Mouse (Mus musculus) macrophage (primary cell): Measurements from ENCODE around the gene Mrpl11. TPM values are rescaled to one million over a fixed set of nuclear protein-coding genes. Genes with fewer than 3 reads are reported as not detected.
"Not testable (repeated sequence)": the region's sequence is repeated elsewhere in the genome, so short reads cannot be mapped to it uniquely, and the experiment has no call there.

ENCODE experiments used
- H3K27ac ChIP-seq: fragments of 350-480 bp; formaldehyde crosslinking; 2 replicates; pipeline ENCODE4 v1.9.0; 2021
- H3K36me3 ChIP-seq: fragments of 350-480 bp; formaldehyde crosslinking; 2 replicates; pipeline ENCODE4 v1.9.0; 2021; ENCODE audit errors: inconsistent target
- H3K4me3 ChIP-seq: fragments of 350-480 bp; formaldehyde crosslinking; 2 replicates; pipeline ENCODE4 v1.9.0; 2021; ENCODE audit errors: inconsistent target
- H3K79me2 ChIP-seq: fragments of 350-480 bp; formaldehyde crosslinking; 2 replicates; pipeline ENCODE4 v1.9.0; 2021; ENCODE audit errors: inconsistent target
- WGBS: methylation state at CpG from one replicate; pipeline ENCODE4 v1.1.7; 2026; ENCODE audit warnings: inconsistent platforms; ENCODE audit not compliant: missing documents; 5-methylcytosine and 5-hydroxymethylcytosine counted together
- polyA plus RNA-seq: library from polyadenylated mRNA; stranded (reverse); fragments of 250-400 nt; gene quantifications from 3 replicates; pipeline ENCODE4 v1.2.4, GENCODE M21; 2018; ENCODE audit warnings: inconsistent platforms

Gene Mrpl11
- polyA plus RNA-seq, 1 experiment from 2014 or later, result 30.6 TPM

DNA sequence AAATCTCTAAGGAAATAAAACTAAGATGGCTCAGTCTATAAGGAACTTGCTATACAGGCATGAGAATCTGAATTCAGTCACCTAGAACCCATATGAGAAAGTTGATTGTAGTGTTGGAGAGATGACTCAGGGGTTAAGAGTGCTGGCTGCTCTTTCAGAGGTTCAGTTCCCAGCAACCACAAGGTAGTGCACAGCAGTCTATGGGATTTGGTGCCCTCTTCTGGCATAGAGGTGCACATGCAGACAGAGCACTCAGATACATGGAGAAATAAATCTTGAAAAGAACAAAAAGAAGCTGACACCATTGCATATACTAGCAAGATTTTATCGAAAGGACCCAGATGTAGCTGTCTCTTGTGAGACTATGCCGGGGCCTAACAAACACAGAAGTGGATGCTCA lies 6.3 kb downstream of the Mrpl11 start:
- WGBS, result no CpG with 5 or more reads among the region's 2 CpGs
- Histone ChIP-seq H3K79me2 (no peaks in the 10 kb centered on the region), H3K27ac (no peak overlapping the region), H3K36me3 (peaks cover 26% of the 10 kb centered on the region; the same call in 1 of the 2 replicates), H3K4me3 (no peak overlapping the region)

DNA sequence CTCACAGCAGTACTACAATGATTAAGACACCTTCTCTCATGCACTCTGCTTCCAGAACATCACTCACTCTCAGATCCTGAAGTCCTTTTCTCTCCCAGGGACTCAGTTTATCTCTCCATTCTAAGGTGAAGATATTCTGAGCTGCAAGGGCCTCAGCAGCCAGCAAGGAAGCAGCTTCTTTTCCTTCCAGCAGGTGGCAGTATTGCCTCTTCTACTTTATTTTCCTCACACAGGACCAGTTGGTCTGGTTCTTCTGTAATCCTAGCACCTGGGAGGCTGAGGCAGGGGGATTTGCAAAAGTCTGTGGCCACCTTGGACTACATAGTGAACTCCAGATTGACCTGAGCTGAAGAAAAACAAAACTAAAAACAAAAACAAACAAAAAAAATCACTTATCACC lies 19.8 kb downstream of the Mrpl11 start:
- no peaks in the 10 kb centered on the region for H3K79me2 ChIP-seq

DNA sequence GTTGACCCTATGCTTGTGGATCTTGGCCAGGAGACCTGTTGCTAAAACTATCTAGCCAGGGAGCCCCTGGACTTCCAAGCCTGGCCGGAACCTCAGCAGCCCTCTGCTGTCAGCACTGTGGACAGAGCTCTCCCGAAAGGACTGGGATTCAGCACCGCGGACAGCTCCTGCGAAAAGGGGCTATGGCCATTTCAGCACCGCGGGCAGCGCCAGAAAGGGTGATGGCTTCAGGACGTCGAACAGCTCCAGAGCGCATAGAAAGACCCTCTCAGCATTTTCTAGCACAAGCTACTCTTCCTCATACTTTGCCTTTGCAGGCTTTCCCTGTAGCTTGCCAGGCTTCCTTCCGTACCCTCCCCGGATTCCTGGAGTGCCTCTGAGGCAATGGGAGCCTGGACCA lies 27.1 kb downstream of the Mrpl11 start:
- no peaks in the 10 kb centered on the region for H3K36me3 ChIP-seq
- no peak overlapping the region for H3K4me3 ChIP-seq
- H3K79me2 ChIP-seq, result no peaks in the 10 kb centered on the region
- WGBS, result 10% methylated on average over 13 of the region's 13 CpGs
- H3K27ac ChIP-seq, result no peak overlapping the region

More for the DNA sequence above, 19.8 kb downstream of the Mrpl11 start:
- no peak overlapping the region for H3K4me3 ChIP-seq
- no peak overlapping the region for H3K27ac ChIP-seq
- H3K36me3 ChIP-seq, result no peaks in the 10 kb centered on the region

DNA sequence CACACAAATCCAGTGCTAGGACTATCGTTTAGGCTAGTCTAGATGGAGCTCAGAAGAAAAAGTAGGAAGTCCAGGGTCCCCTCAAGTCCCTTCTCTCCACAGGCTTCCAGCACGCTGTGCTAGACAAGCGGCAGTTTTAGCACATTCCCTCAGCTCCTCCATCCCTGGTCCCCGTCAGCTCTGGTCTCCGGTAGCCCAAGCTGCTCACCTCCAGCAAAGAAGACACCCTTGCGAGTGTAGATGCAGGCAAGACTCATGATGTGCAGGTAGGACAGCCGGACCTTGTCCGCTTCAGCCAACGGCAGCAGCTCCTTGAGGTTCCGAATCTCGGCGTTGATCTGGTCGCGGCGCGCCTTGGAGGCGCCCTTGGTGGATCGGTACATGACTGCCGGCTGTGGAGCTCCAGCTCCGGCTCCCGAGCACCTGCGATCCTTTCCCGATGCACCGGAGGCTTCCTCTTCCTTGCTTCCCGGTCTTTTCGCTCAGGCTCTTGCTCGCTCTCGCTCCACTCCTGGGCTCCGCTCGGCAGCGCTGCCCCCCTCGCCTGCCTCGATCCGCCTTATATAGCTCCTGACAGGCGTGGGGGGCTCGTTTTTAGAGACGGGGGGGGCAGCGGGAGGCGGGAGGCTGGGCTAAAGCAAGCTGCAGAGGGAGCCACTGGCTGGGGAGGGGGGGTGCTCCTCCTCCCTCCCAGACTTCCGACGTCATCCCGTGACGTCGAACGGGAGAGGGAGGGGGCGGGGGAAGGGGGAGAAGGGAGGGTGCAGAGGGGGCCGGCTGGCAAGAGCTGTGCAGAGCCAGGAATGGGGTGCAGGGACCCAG lies 27.7 kb downstream of the Mrpl11 start:
- Histone ChIP-seq H3K36me3 (no peaks in the 10 kb centered on the region), H3K79me2 (no peaks in the 10 kb centered on the region), H3K4me3 (no peak overlapping the region), H3K27ac (no peak overlapping the region)
- 35% methylated on average over 42 of the region's 47 CpGs for WGBS

DNA sequence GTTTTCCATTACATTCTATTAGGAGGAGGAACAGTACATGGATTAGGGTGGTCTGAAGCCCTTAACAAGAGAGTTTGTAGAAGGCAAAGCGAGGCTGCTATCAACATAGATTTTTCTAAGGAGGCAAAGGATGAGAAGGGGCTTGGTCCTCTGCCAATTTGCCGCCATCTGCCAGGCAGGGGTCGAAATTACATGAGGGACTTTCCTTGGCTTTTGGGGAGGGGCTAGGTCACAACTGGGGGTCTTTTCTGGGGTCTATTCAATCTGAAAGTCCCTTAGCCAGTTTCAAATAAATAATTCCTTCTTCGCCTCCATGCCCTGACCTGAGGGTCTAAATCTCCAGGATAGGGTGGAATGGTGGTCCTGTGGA lies 28.3 kb downstream of the Mrpl11 start, which contains the start of gene Npas4:
TSS of gene Npas4 (minus strand) at position 61 of the 370 bp plus-strand sequence.
- H3K79me2 ChIP-seq, result no peaks in the 10 kb centered on the region
- H3K27ac ChIP-seq, result no peak within 1 kb of the TSS
- WGBS, result 27% methylated on average over 4 of the region's 4 CpGs
- no peak within 1 kb of the TSS for H3K4me3 ChIP-seq
- H3K36me3 ChIP-seq, result no peaks in the 10 kb centered on the region

DNA sequence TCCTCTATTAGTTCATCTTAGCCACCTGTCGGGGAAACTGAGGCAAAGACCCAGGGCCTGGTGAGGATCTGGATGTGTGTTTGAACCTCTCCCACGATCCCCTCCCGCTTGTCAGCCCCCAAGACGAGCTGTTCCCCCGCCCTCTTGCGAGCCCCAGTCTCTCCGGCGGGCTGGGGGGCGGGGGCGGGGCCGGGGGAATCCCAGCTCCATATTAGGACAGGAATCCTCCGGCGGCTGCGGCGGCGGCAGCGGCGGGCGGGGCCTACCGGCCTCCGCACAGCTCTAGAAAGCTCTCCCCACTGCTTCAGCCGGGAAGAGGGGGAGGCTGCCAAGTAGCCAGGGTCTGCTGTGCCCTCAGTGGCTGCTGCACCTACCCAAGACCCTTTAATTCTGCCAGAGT lies 28.8 kb downstream of the Mrpl11 start:
- H3K79me2 ChIP-seq, result no peaks in the 10 kb centered on the region
- H3K36me3 ChIP-seq, result no peaks in the 10 kb centered on the region
- no peak overlapping the region for H3K27ac ChIP-seq
- WGBS, result 5% methylated on average over 22 of the region's 22 CpGs
- no peak overlapping the region for H3K4me3 ChIP-seq

DNA sequence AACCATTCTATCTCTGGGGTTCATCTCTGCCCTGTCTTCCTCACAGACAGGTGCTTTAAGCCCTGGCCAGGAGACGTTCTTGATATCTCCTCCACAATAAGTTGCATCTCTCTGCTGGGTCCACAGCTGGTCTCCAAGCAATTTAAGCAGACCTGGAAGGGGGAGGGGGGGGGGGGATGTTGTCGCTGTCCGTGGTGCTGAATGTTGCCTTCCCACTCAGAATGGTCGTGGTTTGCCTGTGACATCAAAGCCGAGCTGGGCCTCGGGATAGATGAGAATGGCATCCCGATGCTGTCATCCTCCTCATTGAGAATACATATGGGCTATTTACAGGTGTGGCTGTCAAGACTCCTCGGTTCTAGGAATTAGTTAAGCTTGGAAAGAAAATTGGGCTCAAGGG lies 30.4 kb downstream of the Mrpl11 start:
- Histone ChIP-seq H3K27ac (no peak overlapping the region), H3K4me3 (no peak overlapping the region), H3K36me3 (no peaks in the 10 kb centered on the region), H3K79me2 (no peaks in the 10 kb centered on the region)
- 18% methylated on average over 8 of the region's 8 CpGs for WGBS

DNA sequence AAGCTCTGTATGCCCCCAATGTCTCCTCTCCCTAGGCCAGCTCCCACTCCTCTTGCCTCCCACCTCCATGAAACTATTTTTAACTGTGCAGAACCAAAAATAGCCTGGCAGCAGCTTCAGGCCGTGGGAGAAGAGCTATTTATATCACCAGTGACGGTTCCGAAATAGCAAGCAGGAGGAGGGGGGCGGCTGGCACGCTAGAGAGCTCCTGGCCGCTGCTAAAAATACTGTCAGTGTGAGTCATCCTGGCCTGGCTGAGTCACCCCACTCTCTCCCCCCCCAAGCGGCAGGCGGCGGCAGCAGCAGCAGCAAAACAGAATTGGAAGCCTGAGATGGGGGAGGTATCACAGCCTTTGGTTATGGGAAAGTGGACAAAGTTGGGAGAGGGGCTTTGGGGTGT lies 31.0 kb downstream of the Mrpl11 start:
- H3K79me2 ChIP-seq, result no peaks in the 10 kb centered on the region
- H3K36me3 ChIP-seq, result no peaks in the 10 kb centered on the region
- WGBS, result 3% methylated on average over 9 of the region's 9 CpGs
- no peak overlapping the region for H3K4me3 ChIP-seq
- H3K27ac ChIP-seq, result no peak overlapping the region

DNA sequence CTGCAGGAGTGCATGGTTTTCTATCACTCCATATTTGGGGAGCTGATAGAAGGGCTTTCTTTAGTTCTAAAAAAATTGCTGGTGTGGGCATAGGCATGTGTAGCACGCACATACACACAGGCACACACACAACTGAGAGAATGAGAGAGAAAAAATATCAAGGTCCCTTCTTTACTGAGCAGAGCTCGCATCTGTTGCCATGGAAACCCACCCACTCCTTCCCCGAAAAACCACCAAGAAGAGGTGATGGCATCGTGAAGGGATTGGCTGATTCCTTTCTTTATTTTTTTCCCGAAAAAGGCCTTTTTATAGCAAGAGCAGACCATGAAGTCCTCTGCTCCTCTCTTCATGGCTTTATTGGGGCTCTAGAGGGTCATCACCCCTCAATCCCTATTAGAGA lies 32.1 kb downstream of the Mrpl11 start:
- H3K36me3 ChIP-seq, result no peaks in the 10 kb centered on the region
- no peak overlapping the region for H3K27ac ChIP-seq
- no peak overlapping the region for H3K4me3 ChIP-seq
- H3K79me2 ChIP-seq, result no peaks in the 10 kb centered on the region
- WGBS, result 63% methylated on average over 5 of the region's 5 CpGs

DNA sequence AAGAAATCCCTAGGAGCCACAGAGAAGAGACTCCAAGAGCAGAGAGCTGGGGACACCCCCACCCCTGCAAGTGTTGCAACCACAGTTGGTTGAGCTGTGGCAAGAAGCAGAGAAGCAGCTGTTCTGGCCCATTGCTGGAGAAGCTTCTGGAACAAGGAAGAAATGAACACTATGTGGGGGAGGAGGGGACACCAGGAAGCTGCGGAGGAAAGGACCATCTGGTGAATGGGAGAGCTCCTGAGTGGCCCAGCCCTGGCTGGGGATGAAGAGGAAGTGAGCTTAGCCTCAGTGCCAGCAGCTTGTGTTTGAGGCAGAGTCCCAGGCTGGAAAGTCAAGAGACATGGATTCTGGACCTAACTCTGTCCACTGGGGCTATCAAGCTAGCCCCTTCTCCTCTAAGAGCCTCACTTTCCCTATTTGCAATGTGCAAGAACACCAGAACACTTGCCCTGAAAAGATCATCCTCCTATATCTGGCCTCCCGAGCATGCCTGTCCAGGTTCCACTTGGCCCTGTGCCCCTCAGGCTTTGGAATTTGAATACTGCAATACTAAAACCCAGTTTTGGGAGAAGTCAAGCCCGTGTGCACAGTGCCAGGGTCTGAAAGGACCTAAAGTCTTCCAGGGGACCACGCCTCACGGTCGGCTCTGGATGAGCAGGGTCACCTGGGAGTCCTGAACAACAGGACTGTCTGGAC lies 37.6 kb downstream of the Mrpl11 start:
- Histone ChIP-seq H3K36me3 (no peaks in the 10 kb centered on the region), H3K79me2 (no peaks in the 10 kb centered on the region), H3K27ac (no peak overlapping the region), H3K4me3 (no peak overlapping the region)
- WGBS, result 63% methylated on average over 6 of the region's 6 CpGs

DNA sequence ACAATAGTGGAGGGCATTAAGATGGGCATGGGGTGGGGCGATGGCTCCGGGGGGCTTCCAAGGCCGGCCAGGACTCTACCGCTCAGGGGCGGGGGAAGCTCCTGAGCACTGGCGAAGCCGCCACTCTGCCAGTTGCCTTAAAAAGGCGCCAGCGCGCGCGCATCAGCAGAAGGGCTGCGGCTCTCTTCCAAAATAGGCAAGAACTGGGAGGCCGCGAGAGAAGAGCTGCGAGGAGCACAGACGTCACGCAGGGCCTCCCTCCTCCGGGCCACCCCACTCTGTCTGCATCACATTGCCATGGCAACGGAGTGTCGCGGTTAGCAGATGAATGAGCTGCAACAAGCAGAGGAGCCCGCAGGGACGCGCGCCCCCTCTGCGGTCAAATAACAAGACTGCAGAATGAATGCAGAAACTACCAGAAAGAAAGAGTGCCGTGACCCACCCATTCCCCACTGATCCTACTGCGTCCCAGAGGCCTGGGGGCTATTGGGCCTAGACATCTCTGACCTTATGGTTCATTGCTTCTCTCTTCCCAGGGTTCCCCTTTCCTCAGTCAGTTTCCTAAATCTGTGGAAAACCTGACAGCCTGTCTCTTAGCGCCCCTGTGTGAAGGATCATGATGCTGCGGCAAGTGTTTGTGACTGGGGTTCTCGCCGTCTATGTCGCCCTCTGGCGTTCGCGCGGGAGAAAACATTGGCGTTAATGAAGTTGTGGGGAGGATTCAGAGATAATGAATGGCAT lies 39.9 kb downstream of the Mrpl11 start:
- no peaks in the 10 kb centered on the region for H3K79me2 ChIP-seq
- 3% methylated on average over 39 of the region's 39 CpGs for WGBS
- no peak overlapping the region for H3K4me3 ChIP-seq
- H3K27ac ChIP-seq, result no peak overlapping the region
- no peaks in the 10 kb centered on the region for H3K36me3 ChIP-seq

DNA sequence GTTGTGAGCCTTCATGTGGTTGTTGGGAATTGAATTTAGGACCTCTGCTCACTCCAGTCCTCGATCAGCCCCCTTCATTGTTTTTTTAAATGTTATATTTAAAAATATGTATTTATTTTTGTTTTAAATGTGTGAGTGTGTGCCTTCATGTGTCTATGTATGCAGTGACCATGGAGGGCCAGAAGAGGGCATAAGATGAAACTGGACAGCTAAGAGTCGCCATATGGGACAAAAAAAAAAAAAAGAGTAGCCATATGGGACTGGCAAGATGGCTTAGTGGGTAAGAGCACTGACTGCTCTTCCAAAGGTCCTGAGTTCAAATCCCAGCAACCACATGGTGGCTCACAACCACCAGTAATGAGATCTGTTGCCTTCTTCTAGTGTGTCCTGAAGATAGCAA lies 41.7 kb downstream of the Mrpl11 start:
- not testable (repeated sequence) for H3K36me3 ChIP-seq, H3K79me2 ChIP-seq, H3K4me3 ChIP-seq, H3K27ac ChIP-seq
- 40% methylated on average over 2 of the region's 2 CpGs for WGBS

DNA sequence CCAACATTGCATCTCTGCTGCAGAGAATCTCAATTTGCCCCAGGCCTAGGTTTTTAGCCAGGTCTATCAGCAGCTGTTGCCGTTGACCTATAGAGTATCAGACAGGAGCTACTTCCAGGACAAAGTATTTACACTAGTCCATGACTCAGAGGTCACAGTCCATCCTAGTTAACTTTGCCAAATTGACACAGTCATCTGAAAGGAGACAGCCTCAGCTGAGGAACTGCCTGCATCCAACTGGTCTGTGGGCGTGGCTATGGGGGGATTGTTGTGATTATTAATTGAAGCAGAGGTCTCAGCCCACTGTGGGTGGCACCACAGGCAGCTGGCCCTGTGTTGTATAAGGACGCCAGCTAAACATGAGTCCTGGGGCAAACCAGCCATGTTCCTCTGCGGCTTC lies 43.0 kb downstream of the Mrpl11 start:
- 81% methylated on average over 4 of the region's 4 CpGs for WGBS
- Histone ChIP-seq H3K4me3 (no peak overlapping the region), H3K79me2 (no peaks in the 10 kb centered on the region), H3K27ac (no peak overlapping the region), H3K36me3 (no peaks in the 10 kb centered on the region)

DNA sequence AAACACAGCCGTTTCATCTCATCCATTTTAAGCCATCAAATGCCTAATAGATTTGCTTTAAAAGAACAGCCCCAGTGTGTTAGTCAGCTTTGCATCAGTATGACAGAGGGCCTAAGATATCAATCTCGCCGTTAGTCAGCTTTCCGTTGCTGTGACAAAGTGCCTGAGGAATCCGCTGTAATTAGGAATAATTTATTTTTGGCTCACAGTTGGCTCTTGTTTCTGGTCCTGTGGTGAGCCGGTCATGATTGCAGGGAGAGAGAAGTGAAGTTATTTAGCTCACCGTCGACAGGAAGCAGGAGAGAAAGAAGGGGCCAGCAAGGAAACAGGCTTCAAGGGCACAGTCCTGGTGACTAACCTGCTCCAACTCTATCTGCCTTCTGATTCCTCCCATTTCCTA lies 51.2 kb downstream of the Mrpl11 start:
- Histone ChIP-seq H3K27ac (no peak overlapping the region), H3K36me3 (no peaks in the 10 kb centered on the region), H3K79me2 (no peaks in the 10 kb centered on the region), H3K4me3 (no peak overlapping the region)
- WGBS, result 51% methylated on average over 8 of the region's 8 CpGs

DNA sequence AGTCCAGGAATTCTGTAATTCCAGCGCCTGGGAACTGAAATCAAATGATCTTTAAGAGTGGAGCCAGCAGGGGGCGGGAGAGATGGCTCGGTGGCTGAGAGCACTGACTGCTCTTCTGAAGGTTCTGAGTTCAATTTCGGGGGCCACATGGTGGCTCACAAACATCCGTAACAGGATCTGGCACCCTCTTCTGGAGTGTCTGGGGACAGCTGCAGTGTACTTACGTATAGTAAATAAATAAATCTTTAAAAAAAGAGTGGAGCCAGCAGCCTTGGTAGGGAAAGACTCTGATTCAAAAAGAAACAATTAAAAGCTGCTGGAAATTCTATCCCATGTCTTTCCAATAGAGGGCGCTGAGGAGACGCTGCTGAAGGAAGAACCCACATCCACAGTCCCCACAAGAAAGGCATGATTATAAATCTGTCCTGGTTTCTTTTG lies 53.0 kb downstream of the Mrpl11 start:
- no peaks in the 10 kb centered on the region for H3K79me2 ChIP-seq
- WGBS, result 12% methylated on average over 8 of the region's 8 CpGs
- no peaks in the 10 kb centered on the region for H3K36me3 ChIP-seq
- no peak overlapping the region for H3K4me3 ChIP-seq
- H3K27ac ChIP-seq, result no peak overlapping the region
